Mouse (Mus musculus) lung, postnatal 0 days (tissue): Measurements from ENCODE around the gene Rab11a. TPM values are rescaled to one million over a fixed set of nuclear protein-coding genes. Genes with fewer than 3 reads are reported as not detected.
"Not testable (repeated sequence)": the region's sequence is repeated elsewhere in the genome, so short reads cannot be mapped to it uniquely, and the experiment has no call there.

Experiments used
- ATAC-seq: fragments of 200-750 bp; cut with Nextera tagmentation; 2 replicates; pipeline ENCODE4 v1.8.0; 2017; ENCODE audit warnings: moderate library complexity
- DNase-seq: peaks from one replicate; pipeline ENCODE4 v3.0.0-alpha.2; 2016; ENCODE audit warnings: low spot score
- H3K27ac ChIP-seq: fragments of 300-500 bp; sonication (generic); 2 replicates; pipeline ENCODE4 v1.5.1; 2014; ENCODE audit warnings: antibody characterized with exemption, mild to moderate bottlenecking, low read length, mixed read lengths
- H3K27me3 ChIP-seq: fragments of 300-500 bp; sonication (generic); replicated peaks from 2 replicates; pipeline ENCODE4 v1.6.1; 2014; ENCODE audit warnings: low read length, mixed read lengths; ENCODE audit not compliant: insufficient read depth
- H3K36me3 ChIP-seq: fragments of 300-500 bp; sonication (generic); 2 replicates; pipeline ENCODE4 v1.6.1; 2014; ENCODE audit warnings: low read length, mixed read lengths; ENCODE audit not compliant: insufficient read depth
- H3K4me1 ChIP-seq: fragments of 300-500 bp; sonication (generic); 2 replicates; pipeline ENCODE4 v1.6.1; 2014; ENCODE audit warnings: antibody characterized with exemption, low read depth, low read length, mixed read lengths; ENCODE audit not compliant: insufficient read depth
- H3K4me2 ChIP-seq: fragments of 300-500 bp; sonication (generic); replicated peaks from 2 replicates; pipeline ENCODE4 v1.6.1; 2014; ENCODE audit warnings: low read depth, mild to moderate bottlenecking, low read length, moderate library complexity, mixed read lengths
- H3K4me3 ChIP-seq: fragments of 300-500 bp; sonication (generic); 2 replicates; pipeline ENCODE4 v1.5.1; 2014; ENCODE audit warnings: low read depth, low read length
- H3K9ac ChIP-seq: fragments of 300-500 bp; sonication (generic); replicated peaks from 2 replicates; pipeline ENCODE4 v1.6.1; 2014; ENCODE audit warnings: low read depth, mild to moderate bottlenecking
- H3K9me3 ChIP-seq: fragments of 300-500 bp; sonication (generic); 2 replicates; pipeline ENCODE4 v1.6.1; 2016; ENCODE audit warnings: low read length, mixed read lengths
- CTCF ChIP-seq: IDR thresholded peaks from 2 replicates; pipeline ENCODE4 v1.5.1; 2016; ENCODE audit warnings: antibody characterized with exemption, mild to moderate bottlenecking
- EP300 ChIP-seq: IDR thresholded peaks from 2 replicates; pipeline ENCODE4 v1.6.1; 2016; ENCODE audit warnings: antibody characterized with exemption, mild to moderate bottlenecking, control low read depth
- WGBS: fragments of 180-500 bp; shearing (Covaris S2); extraction: QIAGEN DNeasy Blood & Tissue Kit; methylation state at CpG from one replicate; pipeline ENCODE4 v1.1.7; 2014; 5-methylcytosine and 5-hydroxymethylcytosine counted together
- polyA plus RNA-seq: library from polyadenylated mRNA; unstranded; fragments of >200 nt; fragmentation: Nextera tagmentation; extraction: Ambion mirVana; gene quantifications from 2 replicates; pipeline ENCODE4 v1.2.1, GENCODE M21; 2015

The Rab11a gene
- polyA plus RNA-seq, 1 experiment from 2014 or later, result 674 TPM

- Histone ChIP-seq H3K9me3 (no peaks in the 10 kb centered on the region), H3K9ac (no peak overlapping the region), H3K4me1 (no peaks in the 10 kb centered on the region), H3K4me2 (no peak overlapping the region), H3K36me3 (peaks cover 4% of the 10 kb centered on the region; the same call in 1 of the 2 replicates), H3K27me3 (no peaks in the 10 kb centered on the region), H3K4me3 (no peak overlapping the region), H3K27ac (no peak overlapping the region)
- WGBS, result 87% methylated on average over 1 of the region's 1 CpGs
- TF ChIP-seq CTCF (no peak), EP300 (no peak)
- DNase-seq (no peak), ATAC-seq (no peak)
Observed at GRCm38 (mm10) chr9:64695266-64695665, 42.3 kb downstream of the Rab11a start.

GRCm38 (mm10) chr9:64693094-64693493 lies 44.5 kb downstream of the Rab11a start:
- Histone ChIP-seq H3K4me3 (no peak overlapping the region), H3K4me1 (no peaks in the 10 kb centered on the region), H3K27me3 (no peaks in the 10 kb centered on the region), H3K9ac (no peak overlapping the region), H3K27ac (no peak overlapping the region), H3K4me2 (no peak overlapping the region), H3K9me3 (no peaks in the 10 kb centered on the region), H3K36me3 (peaks cover 4% of the 10 kb centered on the region; the same call in 1 of the 2 replicates)
- ATAC-seq (no peak), DNase-seq (no peak)
- TF ChIP-seq EP300 (no peak), CTCF (no peak)
- 79% methylated on average over 2 of the region's 2 CpGs for WGBS

- H3K4me2 ChIP-seq, result no peak overlapping the region
- H3K27me3 ChIP-seq, result no peaks in the 10 kb centered on the region
- peak; percentile 62 for ATAC-seq
- no peaks in the 10 kb centered on the region for H3K9me3 ChIP-seq
- no peaks in the 10 kb centered on the region for H3K4me1 ChIP-seq
- H3K27ac ChIP-seq, result no peak overlapping the region
- no peaks in the 10 kb centered on the region; the same call in 1 of the 2 replicates for H3K36me3 ChIP-seq
- TF ChIP-seq EP300 (no peak), CTCF (peak; percentile 87)
- H3K9ac ChIP-seq, result no peak overlapping the region
- DNase-seq, result peak; percentile 59
- WGBS, result 3% methylated on average over 7 of the region's 7 CpGs
- no peak overlapping the region for H3K4me3 ChIP-seq
Observed at GRCm38 (mm10) chr9:64691176-64691575, 46.4 kb downstream of the Rab11a start.

- Histone ChIP-seq H3K4me1 (no peaks in the 10 kb centered on the region), H3K27me3 (no peaks in the 10 kb centered on the region), H3K4me3 (no peak overlapping the region), H3K4me2 (no peak overlapping the region), H3K27ac (no peak overlapping the region), H3K36me3 (no peaks in the 10 kb centered on the region; the same call in 1 of the 2 replicates), H3K9me3 (no peaks in the 10 kb centered on the region), H3K9ac (no peak overlapping the region)
- DNase-seq (no peak), ATAC-seq (no peak)
- WGBS, result 88% methylated on average over 2 of the region's 2 CpGs
- TF ChIP-seq CTCF, result no peak
- no peak for TF ChIP-seq EP300
Observed at GRCm38 (mm10) chr9:64690771-64691170, 46.8 kb downstream of the Rab11a start.

GRCm38 (mm10) chr9:64688015-64688394 lies 49.6 kb downstream of the Rab11a start:
- H3K4me2 ChIP-seq, result no peak overlapping the region
- peak; percentile 56 for DNase-seq
- H3K4me3 ChIP-seq, result no peak overlapping the region
- H3K27me3 ChIP-seq, result no peaks in the 10 kb centered on the region
- H3K9ac ChIP-seq, result no peak overlapping the region
- no peaks in the 10 kb centered on the region for H3K4me1 ChIP-seq
- no peaks in the 10 kb centered on the region for H3K36me3 ChIP-seq
- 48% methylated on average over 1 of the region's 1 CpGs for WGBS
- TF ChIP-seq EP300 (no peak), CTCF (no peak)
- no peak overlapping the region for H3K27ac ChIP-seq
- ATAC-seq, result peak; percentile 56
- no peaks in the 10 kb centered on the region for H3K9me3 ChIP-seq

- H3K4me3 ChIP-seq, result no peak overlapping the region
- no peak overlapping the region for H3K9ac ChIP-seq
- H3K27ac ChIP-seq, result no peak overlapping the region
- no peaks in the 10 kb centered on the region for H3K36me3 ChIP-seq
- no peaks in the 10 kb centered on the region for H3K4me1 ChIP-seq
- ATAC-seq, result no peak
- H3K9me3 ChIP-seq, result no peaks in the 10 kb centered on the region
- TF ChIP-seq EP300 (no peak), CTCF (no peak)
- WGBS, result 53% methylated on average over 13 of the region's 13 CpGs
- no peaks in the 10 kb centered on the region for H3K27me3 ChIP-seq
- DNase-seq, result no peak
- no peak overlapping the region for H3K4me2 ChIP-seq
Observed at GRCm38 (mm10) chr9:64687122-64688014, 50.2 kb downstream of the Rab11a start.

- H3K9me3 ChIP-seq, H3K27me3 ChIP-seq, H3K4me1 ChIP-seq, H3K9ac ChIP-seq, ATAC-seq, H3K27ac ChIP-seq, H3K36me3 ChIP-seq, H3K4me3 ChIP-seq, H3K4me2 ChIP-seq: not testable (repeated sequence)
- 41% methylated on average over 7 of the region's 11 CpGs for WGBS
- peak; percentile 24 for DNase-seq
Observed at GRCm38 (mm10) chr9:64671341-64672319, 65.9 kb downstream of the Rab11a start.
